Mouse (Mus musculus) hindbrain, embryonic 13.5 days (tissue): Measurements from ENCODE around the gene B3gat1. TPM values are rescaled to one million over a fixed set of nuclear protein-coding genes. Genes with fewer than 3 reads are reported as not detected.
A peak's percentile ranks its signal among the peaks of the same experiment; 100 is the strongest.

Source experiments
- ATAC-seq: fragments of 200-750 bp; cut with Nextera tagmentation; 2 replicates; pipeline ENCODE4 v1.8.0; 2017; ENCODE audit warnings: moderate TSS enrichment; ENCODE audit not compliant: low FRiP score
- H3K27ac ChIP-seq: fragments of 300-500 bp; sonication (generic); 2 replicates; pipeline ENCODE4 v1.5.1; 2015; ENCODE audit warnings: inconsistent platforms, mild to moderate bottlenecking, moderate library complexity
- H3K27me3 ChIP-seq: fragments of 300-500 bp; sonication (generic); 2 replicates; pipeline ENCODE4 v1.6.1; 2015; ENCODE audit warnings: mild to moderate bottlenecking, inconsistent platforms
- H3K36me3 ChIP-seq: fragments of 300-500 bp; sonication (generic); 2 replicates; pipeline ENCODE4 v1.6.1; 2015; ENCODE audit warnings: mild to moderate bottlenecking, inconsistent platforms
- H3K4me1 ChIP-seq: fragments of 300-500 bp; sonication (generic); replicated peaks from 2 replicates; pipeline ENCODE4 v1.6.1; 2015; ENCODE audit warnings: inconsistent platforms
- H3K4me2 ChIP-seq: fragments of 300-500 bp; sonication (generic); 2 replicates; pipeline ENCODE4 v1.6.1; 2015; ENCODE audit warnings: inconsistent platforms, mild to moderate bottlenecking, moderate library complexity
- H3K4me3 ChIP-seq: fragments of 300-500 bp; sonication (generic); 2 replicates; pipeline ENCODE4 v1.5.1; 2015; ENCODE audit warnings: mild to moderate bottlenecking, inconsistent platforms
- H3K9ac ChIP-seq: fragments of 300-500 bp; sonication (generic); 2 replicates; pipeline ENCODE4 v1.6.1; 2015; ENCODE audit warnings: mild to moderate bottlenecking, inconsistent platforms
- H3K9me3 ChIP-seq: fragments of 300-500 bp; sonication (generic); 2 replicates; pipeline ENCODE4 v1.6.1; 2016; ENCODE audit warnings: inconsistent platforms
- WGBS: fragments of 180-500 bp; shearing (Covaris S2); methylation state at CpG from one replicate; pipeline ENCODE4 v1.1.7; 2015; 5-methylcytosine and 5-hydroxymethylcytosine counted together
- polyA plus RNA-seq: library from polyadenylated mRNA; unstranded; fragments of >200 nt; fragmentation: Nextera tagmentation; extraction: Ambion mirVana; gene quantifications from 2 replicates; pipeline ENCODE4 v1.2.1, GENCODE M21; 2015

The B3gat1 gene
- polyA plus RNA-seq, 1 experiment from 2014 or later, result 31.9 TPM

GRCm38 (mm10) chr9:26783414-26783975, 50.0 kb downstream of the B3gat1 start:
- no peak overlapping the region for H3K4me3 ChIP-seq
- no peaks in the 10 kb centered on the region for H3K4me1 ChIP-seq
- peak; percentile 73; the same call in 1 of the 2 replicates for ATAC-seq
- 68% methylated on average over 7 of the region's 7 CpGs for WGBS
- no peak overlapping the region for H3K9ac ChIP-seq
- no peaks in the 10 kb centered on the region for H3K9me3 ChIP-seq
- H3K36me3 ChIP-seq, result no peaks in the 10 kb centered on the region
- no peak overlapping the region for H3K27ac ChIP-seq
- H3K27me3 ChIP-seq, result no peaks in the 10 kb centered on the region
- no peak overlapping the region for H3K4me2 ChIP-seq

DNA sequence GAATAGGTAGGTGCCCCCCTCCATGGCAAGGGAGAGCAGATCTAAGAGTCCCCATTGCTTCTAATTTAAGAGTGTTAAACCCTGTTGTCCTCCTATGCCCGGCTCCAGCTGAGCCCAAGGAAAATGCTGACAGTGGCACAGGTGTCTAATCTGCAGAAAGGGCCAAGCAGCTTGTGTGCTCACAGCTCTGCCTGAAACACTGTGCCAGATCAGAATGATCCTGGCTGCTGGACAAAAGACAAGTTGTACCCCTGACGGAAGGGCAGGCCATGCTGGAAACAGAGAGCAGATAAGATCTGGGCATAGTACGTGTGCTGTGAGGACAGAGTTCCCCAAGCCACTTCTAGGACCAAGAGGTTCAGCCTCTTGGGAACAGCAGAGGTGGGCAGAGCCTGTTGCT, 59.3 kb downstream of the B3gat1 start:
- H3K9me3 ChIP-seq, result no peaks in the 10 kb centered on the region
- H3K4me3 ChIP-seq, result no peak overlapping the region
- no peaks in the 10 kb centered on the region for H3K4me1 ChIP-seq
- WGBS, result 84% methylated on average over 3 of the region's 3 CpGs
- H3K9ac ChIP-seq, result no peak overlapping the region
- ATAC-seq, result no peak
- H3K4me2 ChIP-seq, result no peak overlapping the region
- H3K27me3 ChIP-seq, result no peaks in the 10 kb centered on the region
- H3K36me3 ChIP-seq, result no peaks in the 10 kb centered on the region
- no peak overlapping the region for H3K27ac ChIP-seq

- no peaks in the 10 kb centered on the region for H3K4me1 ChIP-seq
- no peak for ATAC-seq
- H3K9me3 ChIP-seq, result no peaks in the 10 kb centered on the region
- H3K9ac ChIP-seq, result no peak overlapping the region
- no peaks in the 10 kb centered on the region for H3K36me3 ChIP-seq
- H3K4me3 ChIP-seq, result no peak overlapping the region
- H3K4me2 ChIP-seq, result no peak overlapping the region
- H3K27me3 ChIP-seq, result no peaks in the 10 kb centered on the region
- WGBS, result 89% methylated on average over 3 of the region's 3 CpGs
- H3K27ac ChIP-seq, result no peak overlapping the region
Observed at GRCm38 (mm10) chr9:26798205-26798604, 64.7 kb downstream of the B3gat1 start.

DNA sequence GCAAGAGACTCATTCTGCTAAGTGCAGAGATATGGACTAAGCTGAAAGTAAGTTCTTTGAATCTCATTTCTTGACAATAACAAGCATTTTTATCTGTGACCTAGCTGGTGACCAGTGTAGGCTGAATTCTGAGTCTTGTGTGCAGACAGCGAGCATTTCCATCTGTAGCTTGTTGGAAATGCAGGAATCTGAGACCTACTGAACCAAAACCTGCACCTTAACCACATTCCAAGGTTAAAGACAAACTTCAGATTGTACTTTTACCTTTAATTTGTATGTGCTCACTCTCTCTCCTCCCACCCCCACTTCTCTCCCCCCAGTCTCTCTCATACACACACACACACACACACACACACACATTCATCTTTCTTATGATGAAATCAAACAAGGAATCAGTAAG, 65.2 kb downstream of the B3gat1 start:
- H3K4me2 ChIP-seq, result no peak overlapping the region
- no peak overlapping the region for H3K4me3 ChIP-seq
- no peak overlapping the region for H3K27ac ChIP-seq
- H3K9me3 ChIP-seq, result no peaks in the 10 kb centered on the region
- ATAC-seq, result no peak
- H3K9ac ChIP-seq, result no peak overlapping the region
- no peaks in the 10 kb centered on the region for H3K36me3 ChIP-seq
- no peaks in the 10 kb centered on the region for H3K4me1 ChIP-seq
- 84% methylated on average over 1 of the region's 1 CpGs for WGBS
- no peaks in the 10 kb centered on the region for H3K27me3 ChIP-seq

GRCm38 (mm10) chr9:26800357-26800756, 66.8 kb downstream of the B3gat1 start:
- Histone ChIP-seq H3K27ac (no peak overlapping the region), H3K9ac (no peak overlapping the region), H3K27me3 (no peaks in the 10 kb centered on the region), H3K4me3 (no peak overlapping the region), H3K4me2 (no peak overlapping the region), H3K9me3 (no peaks in the 10 kb centered on the region), H3K36me3 (no peaks in the 10 kb centered on the region), H3K4me1 (no peaks in the 10 kb centered on the region)
- WGBS, result 81% methylated on average over 2 of the region's 2 CpGs
- ATAC-seq, result no peak

DNA sequence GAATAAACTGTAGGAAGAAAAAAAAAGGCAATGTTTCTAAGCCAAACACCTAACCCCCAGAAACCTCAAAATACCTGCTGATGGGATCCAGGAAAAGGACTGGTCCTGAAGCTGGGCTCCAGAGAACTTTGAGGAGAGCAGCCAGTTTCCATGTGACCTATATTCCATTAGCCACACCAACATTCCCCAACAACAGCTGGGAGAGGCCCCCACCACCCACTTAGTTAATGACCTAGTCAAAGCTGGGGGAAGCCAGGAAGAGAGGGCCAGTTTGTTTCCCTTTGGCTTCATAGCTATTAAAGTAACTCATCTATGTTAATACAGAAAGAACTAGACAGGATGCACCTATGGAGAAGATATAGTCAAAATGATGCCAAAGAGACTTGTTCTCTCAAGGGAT, 70.8 kb downstream of the B3gat1 start:
- Histone ChIP-seq H3K9ac (no peak overlapping the region), H3K4me3 (no peak overlapping the region), H3K9me3 (no peaks in the 10 kb centered on the region), H3K27ac (no peak overlapping the region), H3K4me2 (no peak overlapping the region), H3K27me3 (no peaks in the 10 kb centered on the region), H3K4me1 (peaks cover 13% of the 10 kb centered on the region), H3K36me3 (no peaks in the 10 kb centered on the region)
- no peak for ATAC-seq

DNA sequence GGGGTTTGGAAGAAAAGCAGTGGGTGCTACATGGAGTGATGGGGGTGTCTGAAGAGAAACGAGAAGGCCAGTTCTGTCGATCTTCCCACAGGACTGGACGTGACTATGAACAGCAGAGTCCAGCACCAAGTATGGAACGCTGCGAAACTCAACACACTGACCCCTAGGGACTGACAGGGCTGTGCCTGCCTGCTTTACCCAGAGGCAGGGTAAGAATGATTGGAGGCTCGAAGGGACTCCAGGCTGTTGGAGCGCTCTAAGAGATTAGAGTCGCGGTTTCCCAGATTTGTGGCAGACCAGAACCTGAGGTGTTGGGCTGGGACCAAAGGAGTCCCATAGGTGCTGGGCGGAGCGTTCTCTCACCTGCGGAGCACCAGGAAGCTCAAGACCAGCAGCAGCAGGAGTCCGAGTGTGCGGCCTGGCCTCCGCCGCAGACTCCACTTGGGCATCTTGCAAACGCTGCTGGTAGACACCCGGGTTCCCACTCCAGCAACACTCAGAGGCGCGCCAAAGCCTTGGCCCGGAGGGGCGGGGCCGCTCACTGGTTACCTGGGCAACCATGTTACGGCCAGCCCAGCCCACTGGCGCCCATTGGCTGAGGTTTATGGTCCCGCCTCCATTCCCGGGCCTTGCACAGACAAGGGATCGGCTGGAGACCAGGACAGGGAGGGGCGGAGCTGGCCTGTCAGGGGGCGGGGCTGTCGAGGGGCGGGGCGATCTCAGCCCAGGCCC, 72.6 kb downstream of the B3gat1 start, which contains the start of gene Glb1l2:
Gene Glb1l2, minus strand, starts transcription at position 534 of the 732 bp plus-strand sequence.
- Histone ChIP-seq H3K27me3 (no peaks in the 10 kb centered on the region), H3K9me3 (no peaks in the 10 kb centered on the region), H3K4me3 (peak within 1 kb of the TSS; percentile 54), H3K27ac (no peak within 1 kb of the TSS), H3K36me3 (no peaks in the 10 kb centered on the region), H3K9ac (peak within 1 kb of the TSS; percentile 72), H3K4me2 (peak within 1 kb of the TSS; percentile 88), H3K4me1 (peaks cover 13% of the 10 kb centered on the region)
- WGBS, result 2% methylated on average over 29 of the region's 33 CpGs
- peak; percentile 100 for ATAC-seq

GRCm38 (mm10) chr9:26808735-26809134, 75.2 kb downstream of the B3gat1 start:
- Histone ChIP-seq H3K4me1 (peaks cover 13% of the 10 kb centered on the region), H3K27me3 (no peaks in the 10 kb centered on the region), H3K9ac (no peak overlapping the region), H3K36me3 (no peaks in the 10 kb centered on the region), H3K27ac (no peak overlapping the region), H3K9me3 (no peaks in the 10 kb centered on the region), H3K4me3 (no peak overlapping the region), H3K4me2 (no peak overlapping the region)
- no peak for ATAC-seq
- 82% methylated on average over 2 of the region's 2 CpGs for WGBS

Other genes starting within 250 kb of the B3gat1 start
- gene Glb1l2, start 72.7 kb downstream of the B3gat1 start, polyA plus RNA-seq, result 2.2 and 2.4 TPM in 2 replicates
- gene Glb1l3, start 127.2 kb downstream of the B3gat1 start, polyA plus RNA-seq, result not detected in 2 replicates
- gene Gm1110, start 189.4 kb downstream of the B3gat1 start, polyA plus RNA-seq, result 0.41 and 0.43 TPM in 2 replicates